Mouse (Mus musculus) neural tube, embryonic 14.5 days (tissue): Measurements from ENCODE around the gene Mllt3. TPM values are rescaled to one million over a fixed set of nuclear protein-coding genes. Genes with fewer than 3 reads are reported as not detected.

Source experiments
- ATAC-seq: fragments of 200-750 bp; cut with Nextera tagmentation; 2 replicates; pipeline ENCODE4 v1.8.0; 2017; ENCODE audit warnings: low read depth, mild to moderate bottlenecking, moderate TSS enrichment, moderate library complexity
- H3K27ac ChIP-seq: fragments of 300-500 bp; sonication (generic); 2 replicates; pipeline ENCODE4 v1.5.1; 2014; ENCODE audit warnings: low read depth, mild to moderate bottlenecking, control low read depth, low read length, moderate library complexity, mixed read lengths
- H3K27me3 ChIP-seq: fragments of 300-500 bp; sonication (generic); 2 replicates; pipeline ENCODE4 v1.6.1; 2014; ENCODE audit warnings: low read length; ENCODE audit not compliant: control insufficient read depth, insufficient read depth
- H3K36me3 ChIP-seq: fragments of 300-500 bp; sonication (generic); 2 replicates; pipeline ENCODE4 v1.6.1; 2014; ENCODE audit warnings: low read length, mixed read lengths; ENCODE audit not compliant: control insufficient read depth, insufficient read depth
- H3K4me1 ChIP-seq: fragments of 300-500 bp; sonication (generic); 2 replicates; pipeline ENCODE4 v1.6.1; 2014; ENCODE audit warnings: low read length; ENCODE audit not compliant: control insufficient read depth, insufficient read depth
- H3K4me2 ChIP-seq: fragments of 300-500 bp; sonication (generic); 2 replicates; pipeline ENCODE4 v1.6.1; 2014; ENCODE audit warnings: mild to moderate bottlenecking, low read depth, low read length, control low read depth
- H3K4me3 ChIP-seq: fragments of 300-500 bp; sonication (generic); 2 replicates; pipeline ENCODE4 v1.5.1; 2014; ENCODE audit warnings: low read depth, low read length, control low read depth, mixed read lengths
- H3K9ac ChIP-seq: fragments of 300-500 bp; sonication (generic); replicated peaks from 2 replicates; pipeline ENCODE4 v1.6.1; 2014; ENCODE audit warnings: low read depth, mild to moderate bottlenecking, control low read depth, low read length, mixed read lengths
- H3K9me3 ChIP-seq: fragments of 300-500 bp; sonication (generic); 2 replicates; pipeline ENCODE4 v1.6.1; 2016; ENCODE audit warnings: low read length; ENCODE audit not compliant: control insufficient read depth
- WGBS: fragments of 180-500 bp; shearing (Covaris S2); extraction: QIAGEN DNeasy Blood & Tissue Kit; methylation state at CpG from one replicate; pipeline ENCODE4 v1.1.7; 2014; 5-methylcytosine and 5-hydroxymethylcytosine counted together
- polyA plus RNA-seq: library from polyadenylated mRNA; unstranded; fragments of >200 nt; fragmentation: Nextera tagmentation; extraction: Ambion mirVana; gene quantifications from 2 replicates; pipeline ENCODE4 v1.2.1, GENCODE M21; 2014

Gene Mllt3
- polyA plus RNA-seq, 1 experiment from 2014 or later, result 79.4 TPM

DNA sequence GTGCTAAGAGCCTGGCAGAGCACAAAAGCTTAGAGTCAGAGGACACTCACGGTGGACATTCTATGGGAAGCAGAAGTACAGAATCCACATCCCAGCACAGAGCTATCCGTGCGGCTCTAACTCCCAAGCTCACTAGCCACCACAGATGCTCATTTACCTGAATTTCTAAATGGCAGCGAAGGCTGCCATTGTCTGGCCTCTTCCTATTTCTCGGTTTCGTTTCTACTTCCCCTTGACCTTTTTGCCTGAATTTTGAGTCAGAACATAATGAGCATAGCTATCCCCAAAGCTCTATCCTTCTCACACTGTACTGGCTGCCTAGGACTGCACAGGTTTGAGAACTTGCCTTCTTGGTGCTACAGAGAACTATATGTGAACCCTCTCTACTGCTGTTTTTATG lies 274.1 kb downstream of the Mllt3 start:
- no peak for ATAC-seq
- no peak overlapping the region for H3K4me3 ChIP-seq
- no peak overlapping the region for H3K4me2 ChIP-seq
- H3K4me1 ChIP-seq, result no peaks in the 10 kb centered on the region
- H3K27me3 ChIP-seq, result no peaks in the 10 kb centered on the region
- WGBS, result 94% methylated on average over 6 of the region's 6 CpGs
- H3K27ac ChIP-seq, result no peak overlapping the region
- no peaks in the 10 kb centered on the region for H3K9me3 ChIP-seq
- no peak overlapping the region for H3K9ac ChIP-seq
- no peaks in the 10 kb centered on the region for H3K36me3 ChIP-seq

DNA sequence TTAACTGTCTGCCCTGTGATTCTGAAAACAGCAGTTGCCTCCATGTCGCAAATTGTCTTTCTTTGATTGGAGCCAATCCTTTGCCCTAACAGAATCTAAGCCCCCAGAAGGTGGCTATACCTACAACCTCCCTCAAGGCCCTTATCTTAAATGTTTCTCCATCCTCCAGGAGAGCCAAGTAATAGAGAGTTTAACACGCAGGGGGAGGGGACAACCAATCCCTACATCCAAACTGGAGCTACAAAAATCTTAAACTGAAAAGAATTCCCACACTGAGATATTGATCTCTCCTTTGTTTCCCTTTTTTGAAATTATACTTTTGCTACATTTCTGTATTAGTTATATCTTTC lies 281.7 kb downstream of the Mllt3 start:
- Histone ChIP-seq H3K9me3 (no peaks in the 10 kb centered on the region), H3K36me3 (no peaks in the 10 kb centered on the region), H3K4me2 (no peak overlapping the region), H3K9ac (no peak overlapping the region), H3K27ac (no peak overlapping the region), H3K27me3 (no peaks in the 10 kb centered on the region), H3K4me1 (no peaks in the 10 kb centered on the region), H3K4me3 (no peak overlapping the region)
- 94% methylated on average over 2 of the region's 2 CpGs for WGBS
- ATAC-seq, result no peak

- Histone ChIP-seq H3K9me3 (no peaks in the 10 kb centered on the region), H3K36me3 (no peaks in the 10 kb centered on the region), H3K9ac (no peak overlapping the region), H3K27me3 (no peaks in the 10 kb centered on the region), H3K4me1 (no peaks in the 10 kb centered on the region), H3K4me3 (no peak overlapping the region), H3K4me2 (no peak overlapping the region), H3K27ac (no peak overlapping the region)
- ATAC-seq, result no peak
- WGBS, result 90% methylated on average over 5 of the region's 5 CpGs
Observed at GRCm38 (mm10) chr4:87750856-87751514, 282.2 kb downstream of the Mllt3 start.

DNA sequence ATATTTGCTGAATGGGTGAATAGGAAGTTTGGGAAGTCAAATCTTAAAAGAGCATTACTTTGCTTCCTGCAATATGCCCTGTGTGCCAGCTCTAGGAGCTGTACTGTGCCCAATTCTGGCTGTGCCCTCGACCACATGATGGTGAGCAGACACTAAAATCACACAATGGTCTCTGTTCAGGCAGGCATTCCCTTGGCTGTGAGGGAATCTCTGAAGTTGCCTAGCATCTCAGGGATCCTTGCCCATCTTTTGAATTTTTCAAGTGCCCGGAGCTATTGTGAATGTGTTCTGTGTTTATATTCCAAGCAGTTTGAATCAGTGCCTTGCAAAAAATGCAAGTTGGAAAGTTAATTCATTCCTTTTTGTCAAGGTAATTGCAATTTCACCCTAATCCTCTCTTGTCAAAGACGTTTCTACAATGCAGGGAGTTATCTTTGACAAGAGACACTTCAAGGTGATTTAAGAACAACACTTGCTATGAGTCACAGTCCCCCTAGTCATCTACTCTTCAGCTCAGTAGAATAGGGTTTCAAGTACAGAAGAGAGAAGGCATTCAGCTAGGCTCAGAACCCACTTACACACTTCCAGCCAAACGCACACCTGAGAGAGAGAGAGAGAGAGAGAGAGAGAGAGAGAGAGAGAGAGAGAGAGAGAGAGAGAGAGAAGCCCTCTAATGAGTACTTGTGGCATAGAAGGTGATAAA lies 283.5 kb downstream of the Mllt3 start:
- H3K4me1 ChIP-seq, result no peaks in the 10 kb centered on the region
- H3K27ac ChIP-seq, result no peak overlapping the region
- no peaks in the 10 kb centered on the region for H3K9me3 ChIP-seq
- no peak overlapping the region for H3K4me2 ChIP-seq
- no peak overlapping the region for H3K4me3 ChIP-seq
- H3K27me3 ChIP-seq, result no peaks in the 10 kb centered on the region
- no peaks in the 10 kb centered on the region for H3K36me3 ChIP-seq
- peak; percentile 70; the same call in 1 of the 2 replicates for ATAC-seq
- H3K9ac ChIP-seq, result no peak overlapping the region
- 26% methylated on average over 4 of the region's 4 CpGs for WGBS

GRCm38 (mm10) chr4:87745016-87745645 lies 288.0 kb downstream of the Mllt3 start:
- Histone ChIP-seq H3K27ac (no peak overlapping the region), H3K27me3 (no peaks in the 10 kb centered on the region), H3K9me3 (no peaks in the 10 kb centered on the region), H3K4me1 (no peaks in the 10 kb centered on the region), H3K36me3 (no peaks in the 10 kb centered on the region), H3K4me3 (no peak overlapping the region), H3K4me2 (no peak overlapping the region), H3K9ac (no peak overlapping the region)
- ATAC-seq, result no peak
- WGBS, result 82% methylated on average over 3 of the region's 3 CpGs

- no peak overlapping the region for H3K9ac ChIP-seq
Observed at GRCm38 (mm10) chr4:87739524-87740128, 293.5 kb downstream of the Mllt3 start.

GRCm38 (mm10) chr4:87739104-87739503 lies 294.1 kb downstream of the Mllt3 start:
- no peak overlapping the region for H3K9ac ChIP-seq
- peaks cover 13% of the 10 kb centered on the region; the same call in 1 of the 2 replicates for H3K4me1 ChIP-seq
- H3K4me3 ChIP-seq, result no peak overlapping the region
- no peaks in the 10 kb centered on the region for H3K27me3 ChIP-seq
- H3K27ac ChIP-seq, result peak overlapping the region; percentile 80
- no peaks in the 10 kb centered on the region for H3K9me3 ChIP-seq
- no peaks in the 10 kb centered on the region for H3K36me3 ChIP-seq
- no peak for ATAC-seq
- 37% methylated on average over 2 of the region's 2 CpGs for WGBS
- no peak overlapping the region for H3K4me2 ChIP-seq

More at GRCm38 (mm10) chr4:87739524-87740128, 293.5 kb downstream of the Mllt3 start:
- Histone ChIP-seq H3K4me2 (no peak overlapping the region), H3K4me1 (peaks cover 13% of the 10 kb centered on the region; the same call in 1 of the 2 replicates), H3K27ac (peak overlapping the region; percentile 80), H3K9me3 (no peaks in the 10 kb centered on the region), H3K36me3 (no peaks in the 10 kb centered on the region), H3K27me3 (no peaks in the 10 kb centered on the region), H3K4me3 (no peak overlapping the region)
- ATAC-seq, result peak; percentile 90; the same call in 1 of the 2 replicates
- WGBS, result 30% methylated on average over 7 of the region's 7 CpGs

- Histone ChIP-seq H3K9me3 (no peaks in the 10 kb centered on the region), H3K27me3 (no peaks in the 10 kb centered on the region), H3K27ac (no peak overlapping the region), H3K4me2 (no peak overlapping the region), H3K4me3 (no peak overlapping the region), H3K36me3 (no peaks in the 10 kb centered on the region), H3K9ac (no peak overlapping the region), H3K4me1 (peaks cover 13% of the 10 kb centered on the region; the same call in 1 of the 2 replicates)
- ATAC-seq, result no peak
- 87% methylated on average over 6 of the region's 6 CpGs for WGBS
Observed at GRCm38 (mm10) chr4:87737201-87737806, 295.9 kb downstream of the Mllt3 start.
